Mouse (Mus musculus) cerebellum, adult 9-11 months (tissue): Measurements from ENCODE around the gene Fbxw10.

Experiments
- DNase-seq: peaks from one replicate; pipeline ENCODE4 v3.0.0; 2022

Gene Fbxw10

GRCm38 (mm10) chr11:62846961-62847654 is at the start of gene Fbxw10:
Fbxw10 (plus strand) TSS chr11:62847069.
- DNase-seq: no peak

- DNase-seq: no peak
Observed at GRCm38 (mm10) chr11:62804119-62804518, 42.8 kb upstream of the Fbxw10 start.

- no peak for DNase-seq
Observed at GRCm38 (mm10) chr11:62807965-62808364, 38.9 kb upstream of the Fbxw10 start.

DNA sequence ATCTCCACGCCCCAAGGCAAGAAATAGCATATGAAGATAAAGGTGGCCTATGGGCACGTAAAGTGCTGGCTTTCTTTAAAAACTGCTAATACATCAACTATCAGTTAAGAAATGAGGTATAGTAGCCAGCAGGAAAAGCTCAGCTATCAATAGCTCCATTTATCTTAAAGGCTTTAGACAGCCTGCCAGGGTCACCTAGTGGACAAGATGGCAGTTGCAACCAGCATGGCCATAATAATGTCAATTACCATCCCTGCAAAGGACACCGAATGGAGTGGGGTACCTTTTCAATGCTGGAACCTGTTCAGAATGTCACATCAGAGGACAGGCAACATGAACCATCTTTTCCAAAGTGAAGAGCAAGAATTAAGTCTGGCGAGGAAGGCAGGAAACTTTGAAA is 37.7 kb upstream of the Fbxw10 start:
- no peak for DNase-seq

GRCm38 (mm10) chr11:62812268-62812667 is 34.6 kb upstream of the Fbxw10 start:
- no peak for DNase-seq

DNA sequence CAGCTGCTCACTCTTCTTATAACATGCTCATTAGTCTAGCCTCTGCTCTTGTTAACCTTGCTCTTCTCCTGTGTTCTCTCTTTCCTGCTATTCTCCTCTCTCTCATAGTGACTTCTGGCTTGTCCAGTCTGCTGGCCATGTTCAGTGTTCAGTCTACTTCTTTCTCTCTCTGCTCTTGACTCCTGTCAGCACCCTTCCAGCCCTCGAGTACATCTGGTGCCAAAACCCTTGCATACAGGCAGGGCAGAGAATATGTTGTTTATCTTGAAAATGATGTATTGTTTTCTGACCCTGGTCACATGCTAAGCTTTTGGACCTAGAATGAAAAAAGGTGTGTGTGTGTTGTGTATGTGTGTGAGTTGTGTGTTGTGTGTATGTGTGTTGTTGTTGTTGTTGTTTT is 33.4 kb upstream of the Fbxw10 start:
- DNase-seq: no peak

- DNase-seq: no peak
Observed at GRCm38 (mm10) chr11:62813970-62814624, 32.8 kb upstream of the Fbxw10 start.

DNA sequence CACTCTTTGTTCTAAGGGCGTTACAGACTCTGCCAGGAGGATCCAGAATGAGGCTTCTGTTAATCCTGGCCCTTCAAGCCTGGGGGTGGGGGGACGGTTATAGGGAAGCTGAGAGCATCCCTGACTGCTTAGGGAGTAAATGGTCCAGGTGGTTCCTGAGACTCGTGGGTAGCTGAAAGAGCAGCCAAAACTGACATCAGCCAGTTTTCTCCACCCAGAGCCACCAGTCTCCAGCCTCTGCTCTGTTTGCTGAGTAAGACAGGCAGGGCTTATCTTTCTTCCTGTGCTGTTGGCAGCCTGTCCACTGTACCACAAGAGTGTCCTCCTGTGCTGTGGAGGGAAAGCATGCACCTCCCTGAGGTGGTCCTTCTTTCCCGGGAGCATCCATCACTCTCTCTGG is 32.2 kb upstream of the Fbxw10 start:
- no peak for DNase-seq

DNA sequence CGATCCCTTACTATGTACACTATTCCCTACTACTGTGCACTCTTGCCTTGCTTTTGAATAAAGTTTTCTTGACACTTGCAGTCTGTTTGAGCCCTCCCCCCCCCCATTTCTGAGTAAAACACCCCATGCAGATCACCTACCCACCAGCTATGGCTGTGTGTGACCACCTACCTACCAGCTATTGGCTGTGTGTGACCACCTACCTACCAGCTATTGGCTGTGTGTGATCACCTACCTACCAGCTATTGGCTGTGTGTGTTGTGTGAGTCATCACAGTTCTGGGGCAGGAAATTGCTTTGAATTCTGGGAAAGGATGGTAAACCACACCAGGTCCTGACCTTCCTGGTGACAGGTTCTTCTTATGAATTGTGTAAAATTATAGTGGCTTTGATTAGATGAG is 31.4 kb upstream of the Fbxw10 start:
- no peak for DNase-seq

GRCm38 (mm10) chr11:62816591-62816990 is 30.3 kb upstream of the Fbxw10 start:
- no peak for DNase-seq

DNA sequence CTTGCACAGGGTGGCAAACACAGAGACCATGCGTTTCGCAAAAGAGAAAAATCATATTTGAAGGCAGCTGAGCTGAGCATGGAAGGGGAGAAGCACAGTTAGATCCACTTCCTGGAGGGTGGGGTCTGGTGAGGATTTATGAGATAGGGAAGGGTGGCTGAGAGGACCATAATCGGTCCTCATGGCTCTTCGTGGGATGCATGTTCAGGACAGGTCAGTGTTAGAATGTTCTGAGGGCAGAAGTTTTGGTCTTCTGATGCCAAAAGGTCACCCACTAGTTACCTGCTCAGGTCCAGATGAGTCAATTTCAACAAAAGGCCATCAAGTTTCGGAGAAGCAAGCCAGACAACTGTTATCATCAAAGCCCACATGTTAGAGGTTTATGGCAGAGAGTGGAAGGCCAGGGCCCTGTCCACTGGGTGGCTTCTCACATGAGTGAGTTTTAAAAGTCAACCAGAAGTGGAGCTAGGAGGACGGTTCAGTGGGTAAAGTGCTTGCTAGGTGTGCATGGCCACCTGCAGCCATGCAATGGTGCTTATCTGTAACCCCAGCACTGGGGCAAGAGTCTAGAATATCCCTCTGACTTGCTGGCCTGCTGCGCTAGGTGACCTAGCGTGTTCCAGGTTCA is 27.7 kb upstream of the Fbxw10 start:
- DNase-seq: no peak

GRCm38 (mm10) chr11:62820059-62820541 is 26.8 kb upstream of the Fbxw10 start, which contains the start of gene Trim16:
Trim16 (plus strand) TSS chr11:62820231.
- peak; percentile 32 for DNase-seq

DNA sequence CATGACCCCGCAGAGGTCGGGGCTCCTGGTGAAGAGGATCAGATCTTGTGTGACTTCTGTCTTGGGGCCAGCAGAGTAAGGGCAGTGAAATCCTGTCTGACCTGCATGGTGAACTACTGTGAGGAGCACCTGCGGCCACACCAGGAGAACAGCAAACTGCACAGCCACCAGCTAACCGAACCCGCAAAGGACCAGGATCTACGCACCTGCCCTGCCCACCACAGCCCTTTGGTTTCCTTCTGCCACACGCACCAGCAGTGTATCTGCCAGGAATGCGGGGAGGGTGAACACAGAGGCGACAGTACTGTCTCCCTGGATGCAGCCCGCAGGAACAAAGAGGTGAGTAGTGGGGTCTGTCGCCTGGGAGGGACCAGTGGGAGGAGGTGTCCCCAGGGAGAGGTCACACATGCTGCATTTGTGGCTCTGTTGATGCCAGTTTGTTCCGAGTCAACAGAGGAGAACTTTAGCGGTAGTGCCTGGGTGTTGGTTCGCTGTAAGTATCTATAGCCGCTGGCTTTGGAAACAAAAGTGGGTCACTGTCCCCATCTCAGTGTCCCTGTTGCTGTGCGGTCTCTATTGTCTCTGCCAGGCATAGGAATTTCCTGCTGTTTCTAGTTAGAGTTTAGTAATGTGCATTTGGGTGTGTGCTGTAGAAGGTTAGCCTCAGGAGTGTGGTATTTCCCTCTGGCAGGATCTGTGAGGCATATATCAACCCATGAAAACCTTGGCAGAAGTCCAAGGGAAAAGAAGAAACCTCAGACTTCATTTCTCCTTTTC is 26.0 kb upstream of the Fbxw10 start:
- DNase-seq: peak; percentile 8

DNA sequence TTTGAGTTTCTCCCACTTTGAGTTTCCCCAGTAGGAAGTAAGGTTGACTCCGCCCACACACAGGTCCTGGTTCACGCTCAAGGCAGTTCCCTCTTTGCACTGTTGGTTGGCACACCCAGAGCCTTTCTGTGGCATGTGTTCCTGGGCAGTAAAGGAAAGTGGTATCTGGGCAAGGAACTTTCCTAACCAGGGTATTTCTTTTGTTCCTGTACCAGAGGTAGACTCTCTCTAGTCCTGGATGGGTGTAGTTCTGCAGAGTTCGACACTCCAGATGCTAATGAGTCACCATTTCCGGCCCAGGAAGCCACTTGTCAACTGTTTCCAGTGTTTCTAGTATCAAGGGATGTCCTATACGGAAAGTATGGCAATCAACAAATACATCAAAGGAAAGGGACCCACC is 25.0 kb upstream of the Fbxw10 start:
- no peak for DNase-seq

DNA sequence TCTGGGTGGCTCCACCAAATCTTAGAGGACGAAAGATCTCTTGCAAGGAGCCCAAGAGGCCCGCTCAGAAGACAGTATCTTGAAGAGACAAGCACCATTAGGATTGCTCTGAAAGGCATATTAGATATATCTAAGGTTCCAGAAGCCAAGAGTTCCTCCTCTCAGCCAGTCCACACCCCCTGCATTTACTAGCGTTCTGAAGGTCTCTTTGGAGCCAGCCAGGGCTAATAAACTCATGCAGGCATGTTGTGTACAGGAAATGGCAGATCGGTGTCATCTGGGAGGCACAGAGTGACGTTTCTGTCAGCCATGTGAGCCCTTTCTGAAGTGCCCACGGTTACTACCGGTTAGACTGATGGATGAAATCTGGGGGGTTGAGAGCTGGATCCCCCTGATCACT is 22.7 kb upstream of the Fbxw10 start:
- DNase-seq: no peak

DNA sequence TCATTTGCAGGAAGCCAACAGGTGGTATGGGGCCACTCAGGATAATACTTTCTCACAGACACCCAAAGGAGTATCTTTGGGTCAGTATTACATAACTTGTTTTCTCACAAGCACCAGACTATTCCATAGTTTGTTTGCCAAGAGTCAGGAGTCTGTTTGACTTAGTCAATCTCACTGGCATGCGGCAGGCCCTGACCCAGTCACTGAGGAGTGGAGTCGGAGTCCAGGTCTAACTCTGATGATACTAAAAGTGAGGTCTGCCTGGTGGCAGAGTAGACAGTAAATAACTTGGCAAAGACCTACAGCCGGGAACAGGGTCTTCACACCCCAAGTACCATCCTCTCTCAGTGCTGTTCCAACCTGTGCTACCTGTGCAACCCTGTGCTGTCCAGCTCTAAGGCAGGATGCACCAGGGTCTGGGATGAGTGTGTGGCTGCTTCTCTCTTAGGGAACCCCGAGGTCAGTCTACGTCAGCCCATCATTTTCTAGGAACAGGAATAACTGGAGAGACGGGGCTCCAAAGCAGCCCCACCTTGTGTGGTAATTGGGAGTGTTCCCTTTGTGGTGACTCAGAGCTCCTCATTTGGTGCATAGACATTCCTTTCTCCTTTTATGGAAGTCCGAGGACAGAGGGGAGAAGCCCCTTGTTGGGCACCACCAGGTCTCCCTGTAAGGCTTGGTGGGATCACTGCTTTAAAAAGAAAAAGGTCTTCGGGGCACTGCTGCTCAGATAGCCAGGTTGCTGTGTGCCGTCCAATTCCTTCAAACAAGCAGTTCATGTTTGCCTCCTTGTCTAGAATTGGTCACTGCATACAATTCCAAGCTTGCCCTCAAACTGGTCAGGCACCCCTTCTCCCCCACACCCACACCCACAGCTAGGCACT is 21.4 kb upstream of the Fbxw10 start:
- DNase-seq: no peak

GRCm38 (mm10) chr11:62826106-62826733 is 20.6 kb upstream of the Fbxw10 start:
- no peak for DNase-seq

GRCm38 (mm10) chr11:62827135-62827534 is 19.7 kb upstream of the Fbxw10 start:
- DNase-seq: no peak

DNA sequence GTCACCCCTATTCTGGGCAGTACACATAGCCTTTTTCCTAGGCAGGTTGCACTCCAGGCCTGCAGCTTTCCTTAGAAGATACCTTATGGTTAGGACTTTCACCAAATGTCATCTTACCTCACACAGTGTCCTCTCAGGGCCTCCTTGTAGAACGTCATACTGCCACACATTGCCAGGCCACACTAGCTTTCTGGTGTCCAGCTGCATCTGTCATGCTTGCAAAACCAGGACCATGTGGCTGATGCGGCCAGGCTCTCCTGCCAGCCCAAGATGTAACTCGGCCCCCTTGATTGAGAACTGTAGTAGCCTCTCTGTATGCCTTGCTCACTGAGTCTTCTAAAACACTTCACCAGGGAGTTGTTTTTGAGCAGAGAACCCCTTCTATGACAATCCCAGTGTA is 19.0 kb upstream of the Fbxw10 start:
- no peak for DNase-seq

- no peak for DNase-seq
Observed at GRCm38 (mm10) chr11:62830387-62830786, 16.5 kb upstream of the Fbxw10 start.

- DNase-seq: no peak
Observed at GRCm38 (mm10) chr11:62831906-62832305, 15.0 kb upstream of the Fbxw10 start.

- DNase-seq: no peak
Observed at GRCm38 (mm10) chr11:62844562-62844961, 2.3 kb upstream of the Fbxw10 start.
